Mouse (Mus musculus): Measurements from ENCODE around the gene Got2.

GRCm38 (mm10) chr8:95830144-95830543 lies 58.2 kb downstream of the Got2 start:
- TF ChIP-seq CHD2 (IDR thresholded peaks at IDR 0.05; ENCODE audit: low read depth, low read length) = no peak
- TF ChIP-seq ZNF384 (IDR thresholded peaks at IDR 0.05; ENCODE audit: low read depth, low read length) = no peak
- TF ChIP-seq MAFK (IDR thresholded peaks at IDR 0.05; ENCODE audit: insufficient read depth, low read depth, low read length) = no peak
- TF ChIP-seq HCFC1 (IDR thresholded peaks at IDR 0.05; ENCODE audit: borderline replicate concordance, insufficient read depth, low read length) = no peak
- no peak for TF ChIP-seq ZC3H11A (IDR thresholded peaks at IDR 0.05; ENCODE audit: borderline replicate concordance, low read depth, low read length)
